Mouse (Mus musculus) kidney, embryonic 16.5 days (tissue): ENCODE measurements at regions not wholly inside any gene's neighbourhood (a gene's known extent, or its start where the extent isn't known, plus 50 kb on each side); places are given as distances from the start of the nearest gene placed in this dataset.

Experiments used
- ATAC-seq: fragments of 200-750 bp; cut with Nextera tagmentation; 2 replicates; pipeline ENCODE4 v1.8.0; 2017; ENCODE audit warnings: moderate TSS enrichment; ENCODE audit not compliant: low FRiP score, low TSS enrichment
- H3K27ac ChIP-seq: fragments of 300-500 bp; sonication (generic); 2 replicates; pipeline ENCODE4 v1.5.1; 2014; ENCODE audit warnings: low read length
- H3K27me3 ChIP-seq: fragments of 300-500 bp; sonication (generic); 2 replicates; pipeline ENCODE4 v1.6.1; 2014; ENCODE audit warnings: low read length, control low read depth, mixed read lengths; ENCODE audit not compliant: insufficient read depth
- H3K36me3 ChIP-seq: fragments of 300-500 bp; sonication (generic); 2 replicates; pipeline ENCODE4 v1.6.1; 2014; ENCODE audit warnings: low read length, control low read depth, mixed read lengths; ENCODE audit not compliant: insufficient read depth
- H3K4me1 ChIP-seq: fragments of 300-500 bp; sonication (generic); 2 replicates; pipeline ENCODE4 v1.6.1; 2014; ENCODE audit warnings: low read length, control low read depth, mixed read lengths; ENCODE audit not compliant: insufficient read depth
- H3K4me2 ChIP-seq: fragments of 300-500 bp; sonication (generic); replicated peaks from 2 replicates; pipeline ENCODE4 v1.6.1; 2014; ENCODE audit warnings: low read depth, low read length
- H3K4me3 ChIP-seq: fragments of 300-500 bp; sonication (generic); 2 replicates; pipeline ENCODE4 v1.5.1; 2014; ENCODE audit warnings: mild to moderate bottlenecking, low read length
- H3K9ac ChIP-seq: fragments of 300-500 bp; sonication (generic); replicated peaks from 2 replicates; pipeline ENCODE4 v1.6.1; 2014; ENCODE audit warnings: low read length
- H3K9me3 ChIP-seq: fragments of 300-500 bp; sonication (generic); 2 replicates; pipeline ENCODE4 v1.6.1; 2016; ENCODE audit warnings: low read length, control low read depth
- WGBS: fragments of 180-500 bp; shearing (Covaris S2); extraction: QIAGEN DNeasy Blood & Tissue Kit; methylation state at CpG from one replicate; pipeline ENCODE4 v1.1.7; 2014; 5-methylcytosine and 5-hydroxymethylcytosine counted together

DNA sequence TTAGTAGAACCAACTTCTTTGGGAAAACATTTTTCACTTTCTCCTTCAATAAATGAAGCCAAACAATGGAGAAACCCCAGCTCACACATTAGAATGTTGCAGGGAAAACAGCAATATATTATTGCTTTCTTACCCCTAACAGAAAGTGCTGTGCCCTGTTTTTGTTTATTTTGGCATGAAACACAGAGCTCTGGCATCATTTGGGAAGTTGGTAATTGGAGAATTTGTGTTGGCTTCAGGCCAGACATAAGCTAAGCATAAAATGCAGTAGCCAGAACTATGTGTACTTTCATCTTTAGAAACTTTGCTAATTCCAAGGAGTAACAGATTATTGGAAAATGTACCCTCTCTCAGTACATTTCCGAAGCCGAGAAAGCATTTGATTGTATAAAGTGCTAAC, 79.9 kb upstream of the Vegfc start:
- Histone ChIP-seq H3K9ac (no peak overlapping the region), H3K27me3 (no peaks in the 10 kb centered on the region), H3K27ac (no peak overlapping the region), H3K4me1 (peaks cover 3% of the 10 kb centered on the region; the same call in 1 of the 2 replicates), H3K36me3 (no peaks in the 10 kb centered on the region), H3K4me3 (no peak overlapping the region), H3K9me3 (0 out of 2 replicates have a peak, but pooled peaks cover 2% of the 10 kb centered on the region), H3K4me2 (no peak overlapping the region)
- no peak for ATAC-seq
- WGBS = 13% methylated on average over 2 of the region's 2 CpGs

DNA sequence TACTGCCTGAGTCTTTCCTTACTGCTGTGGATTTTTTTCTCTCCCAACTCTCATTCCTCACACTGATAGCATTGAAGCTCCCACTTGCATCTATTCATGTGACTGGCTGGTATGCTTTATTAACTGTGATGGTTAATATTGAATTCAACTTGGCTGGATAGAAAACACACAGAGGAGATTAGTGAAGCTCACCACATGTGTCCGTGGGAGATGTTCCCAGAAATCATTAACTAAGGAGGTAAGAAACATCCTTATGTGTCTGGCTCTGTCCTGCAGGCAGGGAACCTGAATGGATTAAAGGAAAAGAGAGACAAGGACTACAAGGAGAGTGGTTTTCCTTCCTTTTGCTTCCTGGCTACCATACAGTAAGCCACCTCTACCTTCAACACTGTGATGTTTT, 74.5 kb upstream of the Vegfc start:
- Histone ChIP-seq H3K27ac (no peak overlapping the region), H3K4me3 (no peak overlapping the region), H3K36me3 (no peaks in the 10 kb centered on the region), H3K4me1 (no peaks in the 10 kb centered on the region), H3K9me3 (no peaks in the 10 kb centered on the region), H3K4me2 (no peak overlapping the region), H3K27me3 (no peaks in the 10 kb centered on the region), H3K9ac (no peak overlapping the region)
- peak; percentile 86; the same call in 1 of the 2 replicates for ATAC-seq
- 60% methylated on average over 1 of the region's 1 CpGs for WGBS

DNA sequence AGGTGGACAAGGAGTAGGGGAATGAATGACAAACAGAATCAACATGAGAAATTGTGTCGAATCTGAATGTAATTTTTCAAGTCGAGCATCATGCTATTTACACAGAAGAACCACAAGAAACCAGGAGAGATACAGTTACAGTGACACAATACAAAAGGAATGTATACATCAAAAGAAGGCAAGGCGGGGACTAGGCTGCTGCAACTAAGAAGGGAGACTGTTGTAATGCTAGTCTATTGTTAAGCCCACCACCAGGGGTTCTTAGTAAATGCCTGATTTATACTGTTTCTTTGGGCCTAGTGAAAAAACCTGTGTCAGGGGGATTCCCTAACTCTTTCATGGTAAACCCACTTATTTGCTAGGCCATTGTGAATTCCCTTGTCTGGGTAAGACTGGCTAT, 63.3 kb upstream of the Vegfc start:
- no peak for ATAC-seq
- no peak overlapping the region for H3K9ac ChIP-seq
- no peaks in the 10 kb centered on the region for H3K4me1 ChIP-seq
- H3K27ac ChIP-seq = no peak overlapping the region
- H3K4me2 ChIP-seq = no peak overlapping the region
- no peaks in the 10 kb centered on the region for H3K9me3 ChIP-seq
- WGBS = 65% methylated on average over 3 of the region's 3 CpGs
- H3K4me3 ChIP-seq = no peak overlapping the region
- no peaks in the 10 kb centered on the region for H3K36me3 ChIP-seq
- no peaks in the 10 kb centered on the region for H3K27me3 ChIP-seq

DNA sequence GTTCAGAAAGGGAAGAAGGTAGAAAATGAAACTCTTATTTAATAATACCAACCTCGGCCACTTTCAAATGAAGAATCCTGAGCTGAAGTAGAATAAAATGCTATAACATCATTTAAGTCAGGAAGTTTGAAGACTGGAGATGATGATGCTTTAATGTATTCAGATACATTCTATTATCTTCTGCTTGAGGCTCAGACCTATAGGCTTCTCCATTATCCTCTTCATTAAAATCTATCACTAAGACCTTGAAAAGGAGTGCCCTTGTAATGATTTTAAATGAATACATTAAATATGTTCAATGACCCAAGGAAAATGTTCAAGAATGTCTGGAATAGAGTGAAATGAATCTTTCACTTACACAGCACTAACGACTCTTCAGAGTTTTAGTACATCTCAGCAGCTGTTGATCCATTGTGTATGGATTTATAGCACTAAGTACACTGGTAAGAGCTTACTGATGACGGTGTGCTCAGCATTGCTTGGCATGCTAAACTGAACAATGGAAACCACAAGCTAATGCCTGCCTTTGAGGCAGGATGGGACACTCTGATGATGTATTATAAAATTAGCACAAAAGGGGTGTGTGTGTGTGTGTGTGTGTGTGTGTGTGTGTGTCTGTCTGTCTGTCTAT, 58.8 kb upstream of the Vegfc start:
- WGBS = 71% methylated on average over 3 of the region's 3 CpGs
- H3K4me3 ChIP-seq = no peak overlapping the region
- H3K27ac ChIP-seq = no peak overlapping the region
- H3K9ac ChIP-seq = no peak overlapping the region
- H3K27me3 ChIP-seq = no peaks in the 10 kb centered on the region
- H3K4me1 ChIP-seq = no peaks in the 10 kb centered on the region
- no peaks in the 10 kb centered on the region for H3K9me3 ChIP-seq
- H3K4me2 ChIP-seq = no peak overlapping the region
- no peaks in the 10 kb centered on the region for H3K36me3 ChIP-seq
- no peak for ATAC-seq
